In genomic region chr2:74655420-74655781, GRCm38 (mm10) we compare ENCODE assay signal across 10 mouse cellular contexts. TPM values are rescaled to one million over a fixed set of nuclear protein-coding genes. Genes with fewer than 3 reads are reported as not detected.
DNase-seq lines count a peak whose midpoint lies in the region; ATAC-seq and TF ChIP-seq lines count a peak whose summit lies in the region.
"Had no signal": no experiment of that assay in that cellular context is flagged by ENCODE, and none has a peak within 500 bp of the region (broad histone marks: within the 10 kb centered on the region; RNA-seq: fewer than 3 reads in every experiment).

No protein-coding gene starts in this region.

- H3K4me1 ChIP-seq in heart, embryonic 10.5 days: peaks cover 29% of the 10 kb centered on the region
- peaks cover 14% of the 10 kb centered on the region for H3K4me1 ChIP-seq in heart, embryonic 13.5 days
- H3K4me1 ChIP-seq in limb, embryonic 12.5 days (replicated peaks): peaks cover 28% of the 10 kb centered on the region
- H3K4me1 ChIP-seq in midbrain, embryonic 15.5 days: peaks cover 12% of the 10 kb centered on the region

- no peak for ATAC-seq in heart, embryonic 13.5 days (ENCODE audit: extremely low read depth, insufficient number of reproducible peaks, low FRiP score, low TSS enrichment)
- ATAC-seq in limb, embryonic 12.5 days (ENCODE audit: insufficient number of reproducible peaks, insufficient read depth, low FRiP score, low TSS enrichment, low read depth): no peak
- no peak for ATAC-seq in midbrain, embryonic 15.5 days (replicated peaks)

- no peaks in the 10 kb centered on the region for H3K9me3 ChIP-seq in heart, embryonic 10.5 days
- H3K9me3 ChIP-seq in heart, embryonic 13.5 days: no peaks in the 10 kb centered on the region
- H3K9me3 ChIP-seq in limb, embryonic 12.5 days: no peaks in the 10 kb centered on the region
- no peaks in the 10 kb centered on the region for H3K9me3 ChIP-seq in midbrain, embryonic 15.5 days

- H3K36me3 ChIP-seq in heart, embryonic 10.5 days: no peaks in the 10 kb centered on the region
- no peaks in the 10 kb centered on the region for H3K36me3 ChIP-seq in heart, embryonic 13.5 days
- 0 out of 2 replicates have a peak, but pooled peaks cover 8% of the 10 kb centered on the region for H3K36me3 ChIP-seq in limb, embryonic 12.5 days
- no peaks in the 10 kb centered on the region for H3K36me3 ChIP-seq in midbrain, embryonic 15.5 days (replicated peaks)

- DNase-seq in heart, embryonic 10.5 days (ENCODE audit: low spot score): no peak
- no peak for DNase-seq in heart, adult 18-20 months
- DNase-seq in brain, embryonic 14.5 days (ENCODE audit: low read depth): peak; percentile 20
- no peak for DNase-seq in layer of hippocampus, postnatal 14 days (ENCODE audit: low spot score in 2 of 2)
- DNase-seq in layer of hippocampus, postnatal 25 days (ENCODE audit: extremely low spot score in 1 of 2, low spot score in 1 of 2): no peak

- TF ChIP-seq POLR2A in brain, embryonic 14.5 days (IDR thresholded peaks at IDR 0.05; ENCODE audit: borderline replicate concordance, extremely low read depth, insufficient read depth, insufficient read length, poor library complexity, severe bottlenecking): no peak

- under 1% methylated on average over 45 of the region's 47 CpGs for WGBS in heart, embryonic 10.5 days
- WGBS in heart, embryonic 13.5 days: 1% methylated on average over 42 of the region's 47 CpGs
- under 1% methylated on average over 33 of the region's 47 CpGs for WGBS in limb, embryonic 12.5 days
- 2% methylated on average over 33 of the region's 47 CpGs for WGBS in midbrain, embryonic 15.5 days

- peak overlapping the region; percentile 37; the same call in 1 of the 2 replicates for H3K9ac ChIP-seq in heart, embryonic 13.5 days
- peak overlapping the region; percentile 93 for H3K9ac ChIP-seq in limb, embryonic 12.5 days (replicated peaks)
- no peak overlapping the region for H3K9ac ChIP-seq in midbrain, embryonic 15.5 days

- H3K4me3 ChIP-seq in heart, embryonic 10.5 days: peak overlapping the region; percentile 54
- peak overlapping the region; percentile 50 for H3K4me3 ChIP-seq in heart, embryonic 13.5 days
- peak overlapping the region; percentile 57 for H3K4me3 ChIP-seq in limb, embryonic 12.5 days (replicated peaks)
- peak overlapping the region; percentile 28 for H3K4me3 ChIP-seq in midbrain, embryonic 15.5 days

- no peak overlapping the region for H3K27ac ChIP-seq in heart, embryonic 10.5 days
- H3K27ac ChIP-seq in heart, embryonic 13.5 days (replicated peaks): no peak overlapping the region
- H3K27ac ChIP-seq in limb, embryonic 12.5 days: peak overlapping the region; percentile 92
- H3K27ac ChIP-seq in midbrain, embryonic 15.5 days: no peak overlapping the region

- H3K4me2 ChIP-seq in heart, embryonic 13.5 days: peak overlapping the region; percentile 68
- peak overlapping the region; percentile 70 for H3K4me2 ChIP-seq in limb, embryonic 12.5 days
- peak overlapping the region; percentile 50 for H3K4me2 ChIP-seq in midbrain, embryonic 15.5 days

- H3K27me3 ChIP-seq in heart, embryonic 10.5 days (ENCODE audit: insufficient read depth, poor library complexity, severe bottlenecking): peaks cover 99% of the 10 kb centered on the region
- H3K27me3 ChIP-seq in heart, embryonic 13.5 days (replicated peaks): peaks cover 91% of the 10 kb centered on the region
- H3K27me3 ChIP-seq in limb, embryonic 12.5 days: peaks cover 65% of the 10 kb centered on the region
- H3K27me3 ChIP-seq in midbrain, embryonic 15.5 days (replicated peaks): peaks cover 50% of the 10 kb centered on the region

- TF ChIP-seq CTCF in brain, embryonic 14.5 days (IDR thresholded peaks at IDR 0.05; ENCODE audit: borderline replicate concordance, extremely low read depth, insufficient read depth, insufficient read length): peak; percentile 25; the same call in 1 of the 2 replicates

RNA-seq across cellular contexts. Expression of gene Evx2, which starts 4.0 kb away (rescaled TPM):
- polyA plus RNA-seq in heart, embryonic 10.5 days (2016; fragmentation: Nextera tagmentation; extraction: Ambion mirVana): not detected in 2 replicates
- not detected for total RNA-seq in heart, adult 18-20 months (2021)
- 1.7 and 4.6 TPM in 2 replicates for polyA plus RNA-seq in brain, embryonic 14.5 days (2012; rRNA removed)
- polyA plus RNA-seq in heart, embryonic 13.5 days (2015; fragmentation: Nextera tagmentation; extraction: Ambion mirVana): not detected in 2 replicates
- polyA plus RNA-seq in limb, embryonic 12.5 days (2016; fragmentation: Nextera tagmentation; extraction: Ambion mirVana): 6.8 and 8.3 TPM in 2 replicates
- polyA plus RNA-seq in midbrain, embryonic 15.5 days (2015; fragmentation: Nextera tagmentation; extraction: Ambion mirVana): 0.31 and 0.52 TPM in 2 replicates
- not detected for total RNA-seq in layer of hippocampus, postnatal 14 days (2021)
- total RNA-seq in layer of hippocampus, postnatal 25 days (2021): not detected
- total RNA-seq: heart, postnatal 10 days; MEL had no signal

RNA-seq across cellular contexts. Expression of gene Hoxd13, which starts 12.7 kb away (rescaled TPM):
- polyA plus RNA-seq in heart, embryonic 10.5 days (2016; fragmentation: Nextera tagmentation; extraction: Ambion mirVana): 0.40 TPM in 1 of 2 replicates, not detected in the other
- not detected for total RNA-seq in heart, adult 18-20 months (2021)
- 0.16 and 0.25 TPM in 2 replicates for polyA plus RNA-seq in brain, embryonic 14.5 days (2012; rRNA removed)
- polyA plus RNA-seq in heart, embryonic 13.5 days (2015; fragmentation: Nextera tagmentation; extraction: Ambion mirVana): not detected in 2 replicates
- polyA plus RNA-seq in limb, embryonic 12.5 days (2016; fragmentation: Nextera tagmentation; extraction: Ambion mirVana): 81.8 and 88.0 TPM in 2 replicates
- 0.06 TPM in 1 of 2 replicates, not detected in the other for polyA plus RNA-seq in midbrain, embryonic 15.5 days (2015; fragmentation: Nextera tagmentation; extraction: Ambion mirVana)
- not detected for total RNA-seq in layer of hippocampus, postnatal 14 days (2021)
- not detected for total RNA-seq in layer of hippocampus, postnatal 25 days (2021)
- total RNA-seq: heart, postnatal 10 days; MEL had no signal

RNA-seq across cellular contexts. Expression of gene Hoxd12, which starts 19.4 kb away (rescaled TPM):
- 1.1 TPM in 1 of 2 replicates, not detected in the other for polyA plus RNA-seq in heart, embryonic 10.5 days (2016; fragmentation: Nextera tagmentation; extraction: Ambion mirVana)
- not detected for total RNA-seq in heart, adult 18-20 months (2021)
- polyA plus RNA-seq in brain, embryonic 14.5 days (2012; rRNA removed): 0.05 TPM in 1 of 2 replicates, not detected in the other
- polyA plus RNA-seq in heart, embryonic 13.5 days (2015; fragmentation: Nextera tagmentation; extraction: Ambion mirVana): not detected in 2 replicates
- polyA plus RNA-seq in limb, embryonic 12.5 days (2016; fragmentation: Nextera tagmentation; extraction: Ambion mirVana): 113 and 130 TPM in 2 replicates
- not detected in 2 replicates for polyA plus RNA-seq in midbrain, embryonic 15.5 days (2015; fragmentation: Nextera tagmentation; extraction: Ambion mirVana)
- not detected for total RNA-seq in layer of hippocampus, postnatal 14 days (2021)
- total RNA-seq in layer of hippocampus, postnatal 25 days (2021): not detected
- total RNA-seq: heart, postnatal 10 days; MEL had no signal

RNA-seq across cellular contexts. Expression of gene Hoxd11, which starts 24.0 kb away (rescaled TPM):
- 0.07 and 2.1 TPM in 2 replicates for polyA plus RNA-seq in heart, embryonic 10.5 days (2016; fragmentation: Nextera tagmentation; extraction: Ambion mirVana)
- total RNA-seq in heart, adult 18-20 months (2021): not detected
- 0.05 TPM in 1 of 2 replicates, not detected in the other for polyA plus RNA-seq in brain, embryonic 14.5 days (2012; rRNA removed)
- polyA plus RNA-seq in heart, embryonic 13.5 days (2015; fragmentation: Nextera tagmentation; extraction: Ambion mirVana): not detected in 2 replicates
- 55.4 and 62.0 TPM in 2 replicates for polyA plus RNA-seq in limb, embryonic 12.5 days (2016; fragmentation: Nextera tagmentation; extraction: Ambion mirVana)
- not detected in 2 replicates for polyA plus RNA-seq in midbrain, embryonic 15.5 days (2015; fragmentation: Nextera tagmentation; extraction: Ambion mirVana)
- total RNA-seq in layer of hippocampus, postnatal 14 days (2021): not detected
- total RNA-seq in layer of hippocampus, postnatal 25 days (2021): not detected
- total RNA-seq: heart, postnatal 10 days; MEL had no signal

RNA-seq across cellular contexts. Expression of gene Hoxd10, which starts 36.3 kb away (rescaled TPM):
- polyA plus RNA-seq in heart, embryonic 10.5 days (2016; fragmentation: Nextera tagmentation; extraction: Ambion mirVana): 2.3 TPM in 1 of 2 replicates, not detected in the other
- total RNA-seq in heart, adult 18-20 months (2021): not detected
- 0.04 and 0.14 TPM in 2 replicates for polyA plus RNA-seq in brain, embryonic 14.5 days (2012; rRNA removed)
- 0.08 TPM in 1 of 2 replicates, not detected in the other for polyA plus RNA-seq in heart, embryonic 13.5 days (2015; fragmentation: Nextera tagmentation; extraction: Ambion mirVana)
- 39.5 and 42.0 TPM in 2 replicates for polyA plus RNA-seq in limb, embryonic 12.5 days (2016; fragmentation: Nextera tagmentation; extraction: Ambion mirVana)
- polyA plus RNA-seq in midbrain, embryonic 15.5 days (2015; fragmentation: Nextera tagmentation; extraction: Ambion mirVana): not detected in 2 replicates
- not detected for total RNA-seq in layer of hippocampus, postnatal 14 days (2021)
- not detected for total RNA-seq in layer of hippocampus, postnatal 25 days (2021)
- total RNA-seq: heart, postnatal 10 days; MEL had no signal

Comparison
In these comparisons a context has a peak if more than half of its experiments do, and no peak if none do; other contexts are left out.
1. RNA of gene Hoxd13, which starts 12.7 kb away (polyA plus RNA-seq): 81.8 to 88.0 TPM in limb, embryonic 12.5 days; 0.40 TPM in heart, embryonic 10.5 days, 0.16 to 0.25 TPM in brain, embryonic 14.5 days, 0.06 TPM in midbrain, embryonic 15.5 days and not detected in heart, embryonic 13.5 days; every median in the first group is over 10 times any median in the second.
2. RNA of gene Hoxd12, which starts 19.4 kb away (polyA plus RNA-seq): 113 to 130 TPM in limb, embryonic 12.5 days; 1.1 TPM in heart, embryonic 10.5 days, not detected in midbrain, embryonic 15.5 days, 0.05 TPM in brain, embryonic 14.5 days and not detected in heart, embryonic 13.5 days; every median in the first group is over 10 times any median in the second.
3. Peak in every context shown above with its lines, with median percentiles within 50 percentile points of each other: H3K4me3 ChIP-seq and H3K4me2 ChIP-seq.